Mouse (Mus musculus): ENCODE measurements around the gene Syn3. TPM values are rescaled to one million over a fixed set of nuclear protein-coding genes. Genes with fewer than 3 reads are reported as not detected.

The Syn3 gene
- polyA plus RNA-seq, 1 experiment from 2014 or later, result 3.7 TPM

DNA sequence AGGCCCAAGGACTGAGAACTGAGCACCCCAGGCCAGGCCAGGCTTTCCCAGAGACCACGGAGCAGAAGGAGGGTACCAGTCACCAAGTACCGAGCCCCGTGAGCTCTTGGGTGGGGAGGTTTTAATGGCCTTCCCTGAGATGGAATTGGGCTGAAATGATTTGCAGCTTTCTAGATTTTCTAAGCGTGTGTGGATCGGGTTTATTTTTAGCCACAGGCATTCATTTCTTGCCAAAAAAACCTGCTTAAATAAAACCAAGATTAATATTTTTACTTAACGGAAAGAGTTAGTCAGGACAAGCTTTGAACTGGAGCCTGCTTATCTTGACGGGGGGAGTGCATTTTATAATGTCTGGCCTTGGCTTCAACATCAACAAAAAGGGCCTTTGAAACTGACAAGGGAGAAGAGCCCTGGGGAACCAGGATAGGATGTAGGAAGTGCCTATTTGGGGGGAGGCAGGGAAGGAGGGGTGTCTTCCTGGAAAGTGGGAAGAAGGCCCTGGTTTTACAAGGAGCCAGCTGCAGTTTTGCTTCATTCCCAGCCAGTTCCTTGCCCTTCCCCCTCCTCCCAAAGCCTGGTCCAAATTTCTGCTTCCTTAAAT lies 166.9 kb downstream of the Syn3 start:
- Histone ChIP-seq H3K4me3 (ENCODE audit: low read depth, low read length) (no peak overlapping the region), H3K36me3 (ENCODE audit: control insufficient read depth, insufficient read depth, low read length) (peaks cover 3% of the 10 kb centered on the region; the same call in 1 of the 2 replicates), H3K4me1 (replicated peaks; ENCODE audit: control insufficient read depth, insufficient read depth, low read length) (peaks cover 33% of the 10 kb centered on the region), H3K27me3 (replicated peaks; ENCODE audit: control insufficient read depth, insufficient read depth, low read length) (no peaks in the 10 kb centered on the region), H3K4me2 (ENCODE audit: low read length) (no peak overlapping the region), H3K27ac (ENCODE audit: low read depth) (peak overlapping the region; percentile 39), H3K9ac (ENCODE audit: low read length) (no peak overlapping the region), H3K9me3 (ENCODE audit: control insufficient read depth, low read length) (no peaks in the 10 kb centered on the region)
- 18% methylated on average over 7 of the region's 7 CpGs for WGBS
- no peak for ATAC-seq (replicated peaks; ENCODE audit: low FRiP score, low TSS enrichment, low read depth)
- DNase-seq (ENCODE audit: low spot score), result no peak

DNA sequence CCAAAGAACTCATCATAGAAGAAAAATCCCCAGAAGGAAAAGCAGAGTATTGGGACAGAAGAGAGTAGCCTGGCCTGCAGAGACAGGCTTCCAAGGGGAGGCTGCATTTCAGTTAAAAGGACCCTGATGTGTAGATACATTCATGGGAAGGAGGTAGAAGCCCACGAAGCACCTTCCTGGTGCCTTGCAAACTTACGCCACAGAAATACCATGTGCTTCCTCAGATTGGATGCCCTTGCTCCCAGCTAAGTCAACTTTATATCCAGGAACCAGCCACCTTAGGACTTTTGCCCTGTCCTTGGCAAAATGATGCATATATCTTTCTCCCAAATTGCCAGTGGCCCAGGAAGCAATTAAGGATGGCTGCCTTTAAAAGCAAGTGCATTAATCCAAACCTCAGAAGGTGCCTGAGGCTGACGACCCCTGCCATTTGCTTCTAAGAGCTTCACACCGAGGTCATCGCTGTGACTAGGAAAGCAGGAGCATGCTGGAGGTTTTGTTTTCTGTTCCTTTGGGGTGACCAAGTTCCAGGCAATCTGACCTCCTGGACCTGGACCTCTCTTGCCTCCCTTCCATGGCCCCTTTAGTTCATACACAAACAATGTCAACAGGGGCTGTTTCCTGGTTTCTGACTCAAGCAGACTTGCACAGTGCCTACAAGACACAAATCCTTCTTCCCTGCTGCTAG lies 167.6 kb downstream of the Syn3 start:
- H3K4me2 ChIP-seq (ENCODE audit: low read length), result no peak overlapping the region
- peaks cover 4% of the 10 kb centered on the region; the same call in 1 of the 2 replicates for H3K36me3 ChIP-seq (ENCODE audit: control insufficient read depth, insufficient read depth, low read length)
- no peak overlapping the region for H3K9ac ChIP-seq (ENCODE audit: low read length)
- H3K27ac ChIP-seq (ENCODE audit: low read depth), result peak overlapping the region; percentile 39
- H3K4me1 ChIP-seq (replicated peaks; ENCODE audit: control insufficient read depth, insufficient read depth, low read length), result peaks cover 33% of the 10 kb centered on the region
- ATAC-seq (replicated peaks; ENCODE audit: low FRiP score, low TSS enrichment, low read depth), result no peak
- H3K9me3 ChIP-seq (ENCODE audit: control insufficient read depth, low read length), result no peaks in the 10 kb centered on the region
- 57% methylated on average over 5 of the region's 5 CpGs for WGBS
- no peak overlapping the region for H3K4me3 ChIP-seq (ENCODE audit: low read depth, low read length)
- no peaks in the 10 kb centered on the region for H3K27me3 ChIP-seq (replicated peaks; ENCODE audit: control insufficient read depth, insufficient read depth, low read length)
- DNase-seq (ENCODE audit: low spot score), result no peak

DNA sequence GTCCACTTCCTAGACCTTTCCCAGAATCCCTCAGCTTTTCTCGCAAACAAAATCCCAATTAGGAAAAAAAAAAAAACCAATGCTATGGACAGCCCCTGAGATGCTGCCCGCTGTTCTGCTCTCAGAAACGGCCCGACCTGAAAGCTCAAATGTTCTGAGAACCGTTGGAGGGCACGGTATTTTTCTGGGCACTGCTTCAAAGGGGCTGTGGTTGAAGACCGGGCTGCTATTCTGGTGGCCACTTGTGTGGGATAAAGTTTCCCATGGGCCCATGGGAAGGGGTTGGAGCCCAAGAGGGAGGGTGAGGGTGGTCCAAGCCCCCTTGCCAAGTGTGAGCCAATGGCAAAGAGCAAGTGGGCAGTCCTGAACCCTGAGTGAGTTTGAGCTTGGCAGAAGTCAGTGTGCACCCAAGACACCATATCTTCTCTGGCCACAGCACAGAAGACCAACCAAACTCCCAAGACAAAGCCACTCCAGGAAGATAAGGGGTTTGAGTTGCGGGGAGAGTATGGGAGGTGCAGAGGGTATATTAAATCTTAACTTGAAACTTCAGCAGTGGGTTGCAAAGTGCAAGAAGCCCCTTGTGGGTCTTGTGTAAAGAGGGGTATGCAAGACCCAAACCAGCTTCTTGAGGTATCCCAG lies 169.3 kb downstream of the Syn3 start:
- Histone ChIP-seq H3K4me3 (ENCODE audit: low read depth, low read length) (no peak overlapping the region), H3K4me2 (ENCODE audit: low read length) (no peak overlapping the region), H3K27ac (ENCODE audit: low read depth) (no peak overlapping the region), H3K36me3 (ENCODE audit: control insufficient read depth, insufficient read depth, low read length) (peaks cover 4% of the 10 kb centered on the region; the same call in 1 of the 2 replicates), H3K9me3 (ENCODE audit: control insufficient read depth, low read length) (no peaks in the 10 kb centered on the region), H3K9ac (ENCODE audit: low read length) (no peak overlapping the region), H3K27me3 (replicated peaks; ENCODE audit: control insufficient read depth, insufficient read depth, low read length) (no peaks in the 10 kb centered on the region), H3K4me1 (replicated peaks; ENCODE audit: control insufficient read depth, insufficient read depth, low read length) (peaks cover 29% of the 10 kb centered on the region)
- 89% methylated on average over 8 of the region's 8 CpGs for WGBS
- no peak for ATAC-seq (replicated peaks; ENCODE audit: low FRiP score, low TSS enrichment, low read depth)
- DNase-seq (ENCODE audit: low spot score), result no peak

DNA sequence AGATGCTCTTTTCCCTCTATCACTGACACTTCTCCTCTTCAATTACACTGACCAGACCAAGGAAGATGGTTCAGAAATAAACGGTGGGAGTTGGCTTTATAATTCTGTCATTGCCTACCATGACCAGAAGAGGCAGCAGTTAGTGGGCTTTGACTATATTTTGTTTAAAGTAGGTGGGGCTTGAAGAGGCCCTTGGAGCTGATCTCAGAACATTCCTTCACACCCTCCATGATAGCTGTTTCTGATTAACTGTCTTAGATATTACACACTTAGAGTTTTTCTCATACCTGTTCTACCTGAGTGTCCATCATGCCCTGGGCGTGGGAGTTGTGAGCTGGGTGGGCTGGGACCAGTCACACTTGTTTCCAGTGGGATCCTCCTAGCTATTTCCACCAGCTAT lies 170.0 kb downstream of the Syn3 start:
- no peaks in the 10 kb centered on the region for H3K9me3 ChIP-seq (ENCODE audit: control insufficient read depth, low read length)
- no peak overlapping the region for H3K9ac ChIP-seq (ENCODE audit: low read length)
- H3K27ac ChIP-seq (ENCODE audit: low read depth), result no peak overlapping the region
- DNase-seq (ENCODE audit: low spot score), result no peak
- H3K4me3 ChIP-seq (ENCODE audit: low read depth, low read length), result no peak overlapping the region
- peaks cover 4% of the 10 kb centered on the region; the same call in 1 of the 2 replicates for H3K36me3 ChIP-seq (ENCODE audit: control insufficient read depth, insufficient read depth, low read length)
- H3K4me1 ChIP-seq (replicated peaks; ENCODE audit: control insufficient read depth, insufficient read depth, low read length), result peaks cover 26% of the 10 kb centered on the region
- no peak overlapping the region for H3K4me2 ChIP-seq (ENCODE audit: low read length)
- ATAC-seq (replicated peaks; ENCODE audit: low FRiP score, low TSS enrichment, low read depth), result no peak
- no peaks in the 10 kb centered on the region for H3K27me3 ChIP-seq (replicated peaks; ENCODE audit: control insufficient read depth, insufficient read depth, low read length)
- WGBS, result 69% methylated on average over 2 of the region's 2 CpGs

DNA sequence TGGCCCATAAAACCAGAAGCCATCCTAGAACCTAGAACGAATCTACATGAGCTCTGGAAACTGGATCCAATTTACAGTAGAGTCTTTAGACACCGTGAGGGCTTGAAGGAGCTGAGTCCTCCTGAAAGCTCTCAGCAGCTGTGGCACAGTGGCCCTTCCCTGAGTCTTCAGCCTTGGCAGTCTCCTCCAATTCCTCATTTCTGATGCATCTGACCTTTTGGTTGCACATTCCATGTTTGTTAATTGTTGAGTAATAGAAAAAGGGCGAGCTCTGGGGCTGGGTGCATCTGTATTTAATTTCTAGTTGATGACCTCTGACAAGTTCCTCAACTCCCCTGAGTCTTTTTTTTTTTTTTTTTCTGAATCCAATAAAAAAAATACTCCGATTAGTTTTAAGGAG lies 170.6 kb downstream of the Syn3 start:
- Histone ChIP-seq H3K27ac (ENCODE audit: low read depth) (no peak overlapping the region), H3K4me3 (ENCODE audit: low read depth, low read length) (no peak overlapping the region), H3K27me3 (replicated peaks; ENCODE audit: control insufficient read depth, insufficient read depth, low read length) (no peaks in the 10 kb centered on the region), H3K4me2 (ENCODE audit: low read length) (no peak overlapping the region), H3K4me1 (replicated peaks; ENCODE audit: control insufficient read depth, insufficient read depth, low read length) (peaks cover 24% of the 10 kb centered on the region), H3K36me3 (ENCODE audit: control insufficient read depth, insufficient read depth, low read length) (peaks cover 4% of the 10 kb centered on the region; the same call in 1 of the 2 replicates), H3K9ac (ENCODE audit: low read length) (no peak overlapping the region), H3K9me3 (ENCODE audit: control insufficient read depth, low read length) (no peaks in the 10 kb centered on the region)
- WGBS, result 89% methylated on average over 4 of the region's 4 CpGs
- DNase-seq (ENCODE audit: low spot score) (no peak), ATAC-seq (replicated peaks; ENCODE audit: low FRiP score, low TSS enrichment, low read depth) (no peak)

DNA sequence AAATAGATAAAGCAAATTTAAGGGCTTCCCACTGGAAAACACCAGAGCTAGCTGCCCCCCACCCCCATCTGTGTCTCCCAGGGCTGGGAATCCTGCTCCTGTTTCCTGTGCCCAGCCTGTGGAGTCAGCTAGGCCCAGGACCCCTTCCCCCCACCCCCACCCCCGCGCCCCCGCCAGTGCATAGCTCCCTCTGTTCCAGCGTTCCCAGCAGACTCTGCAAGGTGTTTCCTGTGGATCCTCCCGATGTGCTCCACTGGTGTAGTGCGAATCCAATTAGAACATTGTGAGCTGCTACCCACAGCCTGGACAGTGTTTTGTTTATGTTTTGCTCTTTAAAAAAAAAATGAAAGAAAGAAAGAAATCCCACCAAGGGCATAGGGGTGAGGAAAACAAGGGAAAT lies 173.4 kb downstream of the Syn3 start:
- no peak for DNase-seq (ENCODE audit: low spot score)
- Histone ChIP-seq H3K9ac (ENCODE audit: low read length) (no peak overlapping the region), H3K4me2 (ENCODE audit: low read length) (no peak overlapping the region), H3K36me3 (ENCODE audit: control insufficient read depth, insufficient read depth, low read length) (peaks cover 4% of the 10 kb centered on the region; the same call in 1 of the 2 replicates), H3K9me3 (ENCODE audit: control insufficient read depth, low read length) (no peaks in the 10 kb centered on the region), H3K27ac (ENCODE audit: low read depth) (no peak overlapping the region), H3K27me3 (replicated peaks; ENCODE audit: control insufficient read depth, insufficient read depth, low read length) (no peaks in the 10 kb centered on the region), H3K4me1 (replicated peaks; ENCODE audit: control insufficient read depth, insufficient read depth, low read length) (no peaks in the 10 kb centered on the region), H3K4me3 (ENCODE audit: low read depth, low read length) (no peak overlapping the region)
- 32% methylated on average over 6 of the region's 6 CpGs for WGBS
- no peak for ATAC-seq (replicated peaks; ENCODE audit: low FRiP score, low TSS enrichment, low read depth)

DNA sequence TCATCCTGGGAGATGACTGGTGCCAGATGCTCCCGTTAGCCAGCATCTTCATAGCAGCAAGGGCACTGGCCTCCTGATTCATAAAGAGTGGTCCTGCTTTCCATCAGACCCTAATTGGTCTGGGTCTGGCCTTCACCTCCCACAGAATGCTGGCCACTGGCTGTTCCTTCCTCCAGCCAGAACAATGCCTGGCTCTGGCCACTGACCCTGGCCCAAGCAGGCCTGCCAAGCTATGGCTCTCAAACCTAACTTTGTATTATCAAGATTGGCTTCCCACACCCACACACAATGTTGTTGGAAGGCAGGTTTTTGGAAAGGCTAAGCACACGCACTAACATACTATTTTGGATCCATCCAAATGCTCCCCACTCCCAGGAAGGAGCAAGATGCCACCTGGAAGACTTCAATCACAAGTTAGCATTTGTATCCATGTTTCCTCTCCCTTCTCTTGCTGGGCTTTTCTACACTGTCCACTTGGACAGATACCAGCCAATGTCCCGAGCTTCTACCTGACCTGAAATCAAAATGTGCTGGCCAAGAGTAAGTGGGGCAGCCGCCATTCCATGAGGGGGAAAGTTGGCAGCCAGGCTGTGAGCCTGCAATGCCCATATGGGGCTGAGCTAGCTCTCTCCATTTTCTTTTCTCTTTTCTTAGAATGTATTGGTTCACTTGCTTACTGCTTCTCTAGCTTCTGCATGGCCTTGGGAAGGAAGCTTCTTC lies 175.3 kb downstream of the Syn3 start:
- Histone ChIP-seq H3K9me3 (ENCODE audit: control insufficient read depth, low read length) (no peaks in the 10 kb centered on the region), H3K36me3 (ENCODE audit: control insufficient read depth, insufficient read depth, low read length) (peaks cover 4% of the 10 kb centered on the region; the same call in 1 of the 2 replicates), H3K9ac (ENCODE audit: low read length) (no peak overlapping the region), H3K27ac (ENCODE audit: low read depth) (no peak overlapping the region), H3K4me1 (replicated peaks; ENCODE audit: control insufficient read depth, insufficient read depth, low read length) (no peaks in the 10 kb centered on the region), H3K27me3 (replicated peaks; ENCODE audit: control insufficient read depth, insufficient read depth, low read length) (no peaks in the 10 kb centered on the region), H3K4me3 (ENCODE audit: low read depth, low read length) (no peak overlapping the region), H3K4me2 (ENCODE audit: low read length) (no peak overlapping the region)
- ATAC-seq (replicated peaks; ENCODE audit: low FRiP score, low TSS enrichment, low read depth) (no peak), DNase-seq (ENCODE audit: low spot score) (no peak)
- 73% methylated on average over 4 of the region's 4 CpGs for WGBS

DNA sequence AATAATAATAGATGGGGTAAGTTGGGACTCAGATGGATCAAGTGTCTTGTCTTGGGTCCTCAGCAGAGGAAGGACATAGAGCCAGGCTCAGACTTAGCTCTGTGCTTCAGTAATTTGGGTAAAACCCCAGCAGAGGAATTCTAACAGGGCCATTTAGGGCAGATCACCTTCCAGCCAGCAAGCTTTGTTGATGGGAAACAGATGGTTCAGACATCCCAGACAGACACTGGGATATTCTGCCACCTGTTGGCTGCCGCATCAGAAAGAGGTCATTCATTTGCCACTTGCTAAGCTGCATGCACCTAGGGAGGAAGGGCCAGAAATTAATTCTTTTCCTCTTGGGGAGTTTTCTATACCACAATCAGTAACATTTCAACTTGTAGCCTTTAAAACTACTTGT lies 176.7 kb downstream of the Syn3 start:
- 33% methylated on average over 1 of the region's 1 CpGs for WGBS
- Histone ChIP-seq H3K4me3 (ENCODE audit: low read depth, low read length) (no peak overlapping the region), H3K4me1 (replicated peaks; ENCODE audit: control insufficient read depth, insufficient read depth, low read length) (no peaks in the 10 kb centered on the region), H3K9me3 (ENCODE audit: control insufficient read depth, low read length) (no peaks in the 10 kb centered on the region), H3K27ac (ENCODE audit: low read depth) (no peak overlapping the region), H3K4me2 (ENCODE audit: low read length) (no peak overlapping the region), H3K27me3 (replicated peaks; ENCODE audit: control insufficient read depth, insufficient read depth, low read length) (no peaks in the 10 kb centered on the region), H3K36me3 (ENCODE audit: control insufficient read depth, insufficient read depth, low read length) (peaks cover 4% of the 10 kb centered on the region; the same call in 1 of the 2 replicates), H3K9ac (ENCODE audit: low read length) (no peak overlapping the region)
- no peak for ATAC-seq (replicated peaks; ENCODE audit: low FRiP score, low TSS enrichment, low read depth)
- DNase-seq (ENCODE audit: low spot score), result no peak
